Mouse (Mus musculus): ENCODE measurements around the gene Hist1h1a. TPM values are rescaled to one million over a fixed set of nuclear protein-coding genes. Genes with fewer than 3 reads are reported as not detected.

Hist1h1a gene
- not detected for polyA plus RNA-seq (2015; fragmentation: Illumina TruSeq; extraction: RNeasy Lipid Tissue Mini Kit (QIAGEN cat#74804); ENCODE audit: insufficient read depth, low replicate concordance)

DNA sequence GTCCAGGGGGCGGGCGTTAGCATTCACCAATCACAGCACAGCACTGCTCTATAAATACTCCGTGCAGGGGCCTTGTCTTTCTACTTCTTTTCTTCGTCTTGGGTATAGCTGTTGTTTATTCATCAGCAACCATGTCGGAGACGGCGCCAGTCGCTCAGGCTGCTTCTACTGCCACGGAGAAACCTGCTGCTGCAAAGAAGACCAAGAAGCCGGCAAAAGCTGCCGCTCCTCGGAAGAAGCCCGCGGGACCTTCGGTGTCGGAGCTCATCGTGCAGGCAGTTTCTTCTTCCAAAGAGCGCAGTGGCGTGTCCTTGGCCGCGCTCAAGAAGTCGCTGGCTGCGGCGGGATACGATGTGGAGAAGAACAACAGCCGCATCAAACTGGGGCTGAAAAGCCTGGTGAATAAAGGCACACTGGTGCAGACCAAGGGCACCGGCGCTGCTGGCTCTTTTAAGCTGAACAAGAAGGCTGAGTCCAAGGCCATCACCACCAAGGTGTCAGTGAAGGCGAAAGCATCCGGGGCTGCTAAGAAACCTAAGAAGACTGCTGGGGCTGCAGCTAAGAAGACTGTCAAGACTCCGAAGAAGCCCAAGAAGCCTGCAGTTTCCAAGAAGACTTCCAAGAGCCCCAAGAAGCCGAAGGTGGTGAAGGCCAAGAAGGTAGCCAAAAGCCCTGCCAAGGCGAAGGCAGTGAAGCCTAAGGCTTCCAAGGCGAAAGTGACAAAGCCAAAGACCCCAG, at the start of gene Hist1h1a:
Gene Hist1h1a, plus strand, starts transcription at position 81 of the 738 bp plus-strand sequence.

DNA sequence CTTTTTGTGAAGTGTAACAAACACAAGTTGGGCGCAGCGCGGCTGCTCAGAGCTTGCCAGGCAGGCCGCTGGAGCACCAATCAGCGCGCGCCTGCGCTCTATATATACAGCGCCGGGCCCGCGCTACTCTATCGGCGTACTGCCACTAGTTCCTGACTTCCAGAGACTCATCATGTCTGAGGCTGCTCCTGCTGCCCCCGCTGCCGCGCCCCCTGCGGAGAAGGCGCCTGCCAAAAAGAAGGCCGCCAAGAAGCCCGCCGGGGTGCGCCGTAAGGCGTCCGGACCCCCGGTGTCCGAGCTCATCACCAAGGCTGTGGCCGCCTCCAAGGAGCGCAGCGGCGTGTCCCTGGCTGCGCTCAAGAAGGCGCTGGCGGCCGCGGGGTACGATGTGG, 24.8 kb upstream of the Hist1h1a start, which contains the start of gene Hist1h1c:
Gene Hist1h1c, plus strand, starts transcription at position 132 of the 392 bp plus-strand sequence.

DNA sequence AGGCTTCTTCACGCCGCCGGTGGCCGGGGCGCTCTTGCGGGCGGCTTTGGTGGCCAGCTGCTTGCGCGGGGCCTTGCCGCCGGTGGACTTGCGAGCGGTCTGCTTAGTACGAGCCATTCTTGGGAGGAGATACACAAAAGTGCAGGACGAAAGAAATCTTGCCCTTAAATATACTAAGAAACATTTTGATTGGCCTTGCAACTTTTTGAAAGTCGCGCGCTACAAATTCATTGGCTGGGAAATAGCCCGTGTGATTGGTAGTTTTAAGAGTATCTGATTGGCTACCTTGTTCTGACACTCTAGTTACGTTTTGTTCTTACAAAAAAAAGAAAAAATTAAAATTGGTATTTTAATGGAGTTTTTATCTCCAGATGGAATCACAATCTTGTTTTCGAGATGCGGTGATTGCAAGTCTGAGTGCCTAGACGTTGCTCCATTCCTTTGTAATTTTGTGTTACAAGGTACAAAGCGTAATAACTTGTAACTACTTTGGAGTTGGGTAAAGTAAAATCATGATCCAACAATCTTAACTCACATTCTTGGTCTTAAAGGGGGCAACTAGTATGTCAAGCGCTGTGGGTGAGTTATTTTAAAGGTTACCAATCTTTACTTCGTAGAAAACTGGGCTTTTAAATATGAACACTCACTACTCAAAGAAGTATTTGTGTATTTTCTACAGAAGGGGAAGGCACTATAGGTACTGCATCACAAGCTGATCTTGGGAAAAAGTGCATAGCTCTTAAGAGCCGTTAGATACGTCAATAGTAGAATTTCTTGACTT, 17.9 kb upstream of the Hist1h1a start, which contains the start of gene Hist1h3c:
Gene Hist1h3c, minus strand, starts transcription at position 222 of the 781 bp plus-strand sequence.

GRCm38 (mm10) chr13:23746201-23747080, 17.0 kb upstream of the Hist1h1a start, which contains the start of gene Hist1h2bb:
Gene Hist1h2bb (plus strand): TSS chr13:23746734.

DNA sequence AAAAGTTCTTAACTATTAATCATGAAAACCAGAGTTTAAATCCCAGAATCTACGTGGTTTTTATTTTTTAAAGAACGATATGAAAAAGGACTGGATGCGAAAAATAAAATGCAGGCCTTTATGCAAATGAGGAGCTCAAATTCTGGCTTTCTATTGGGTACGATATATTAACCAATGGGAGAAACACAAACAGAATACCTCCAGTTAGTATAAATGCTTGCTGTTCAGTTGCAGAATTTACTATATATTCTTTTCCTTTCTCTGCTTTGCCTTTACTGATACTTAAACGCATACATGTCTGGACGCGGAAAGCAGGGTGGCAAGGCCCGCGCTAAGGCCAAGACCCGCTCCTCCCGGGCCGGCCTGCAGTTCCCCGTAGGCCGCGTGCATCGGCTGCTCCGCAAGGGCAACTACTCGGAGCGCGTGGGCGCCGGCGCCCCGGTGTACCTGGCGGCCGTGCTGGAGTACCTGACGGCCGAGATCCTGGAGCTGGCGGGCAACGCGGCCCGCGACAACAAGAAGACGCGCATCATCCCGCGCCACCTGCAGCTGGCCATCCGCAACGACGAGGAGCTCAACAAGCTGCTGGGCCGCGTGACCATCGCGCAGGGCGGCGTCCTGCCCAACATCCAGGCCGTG, 12.5 kb upstream of the Hist1h1a start, which contains the start of gene Hist1h2ab:
Gene Hist1h2ab, plus strand, starts transcription at position 288 of the 639 bp plus-strand sequence.

GRCm38 (mm10) chr13:23752067-23752741, 11.3 kb upstream of the Hist1h1a start, which contains the start of gene Hist1h3b:
Gene Hist1h3b (plus strand): TSS chr13:23752267.

DNA sequence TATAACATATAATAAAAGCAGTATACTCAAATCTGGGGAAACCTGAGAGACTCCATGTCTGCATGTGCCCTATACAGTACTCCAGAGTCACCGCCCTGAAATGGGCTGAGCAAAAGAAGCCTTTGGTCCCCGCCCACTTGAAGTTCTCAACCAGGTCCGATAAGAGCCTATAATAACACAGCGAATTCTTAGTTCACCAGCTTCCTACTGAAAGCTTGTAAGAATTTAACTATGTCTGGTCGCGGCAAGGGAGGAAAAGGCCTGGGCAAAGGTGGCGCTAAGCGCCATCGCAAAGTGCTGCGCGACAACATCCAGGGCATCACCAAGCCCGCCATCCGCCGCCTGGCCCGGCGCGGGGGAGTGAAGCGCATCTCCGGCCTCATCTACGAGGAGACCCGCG, 6.7 kb upstream of the Hist1h1a start, which contains the start of gene Hist1h4b:
Gene Hist1h4b, plus strand, starts transcription at position 224 of the 400 bp plus-strand sequence.

GRCm38 (mm10) chr13:23760972-23761864, 2.2 kb upstream of the Hist1h1a start, which contains the start of gene Hist1h4a:
Gene Hist1h4a (minus strand): TSS chr13:23761230.

GRCm38 (mm10) chr13:23761871-23762821, 1.3 kb upstream of the Hist1h1a start, which contains the start of gene Hist1h3a:
Gene Hist1h3a (minus strand): TSS chr13:23762386.

GRCm38 (mm10) chr13:23769613-23770012, 6.1 kb downstream of the Hist1h1a start, which contains the start of gene Trim38:
Gene Trim38 (plus strand): TSS chr13:23769913.

GRCm38 (mm10) chr13:23806422-23807052, 43.1 kb downstream of the Hist1h1a start, which contains the start of gene Slc17a2:
Gene Slc17a2 (plus strand): TSS chr13:23806993.

Other genes starting within 250 kb of the Hist1h1a start
- not detected for gene Hist1h4h, start 232.6 kb upstream of the Hist1h1a start, polyA plus RNA-seq (2015; fragmentation: Illumina TruSeq; extraction: RNeasy Lipid Tissue Mini Kit (QIAGEN cat#74804); ENCODE audit: insufficient read depth, low replicate concordance)
- not detected for gene Hist1h2af, start 229.8 kb upstream of the Hist1h1a start, polyA plus RNA-seq (2015; fragmentation: Illumina TruSeq; extraction: RNeasy Lipid Tissue Mini Kit (QIAGEN cat#74804); ENCODE audit: insufficient read depth, low replicate concordance)
- gene Hist1h3g, start 228.2 kb upstream of the Hist1h1a start, polyA plus RNA-seq (2015; fragmentation: Illumina TruSeq; extraction: RNeasy Lipid Tissue Mini Kit (QIAGEN cat#74804); ENCODE audit: insufficient read depth, low replicate concordance) = not detected
- 0.36 TPM for gene Hist1h2bh, start 220.3 kb upstream of the Hist1h1a start, polyA plus RNA-seq (2015; fragmentation: Illumina TruSeq; extraction: RNeasy Lipid Tissue Mini Kit (QIAGEN cat#74804); ENCODE audit: insufficient read depth, low replicate concordance)
- not detected for gene Hist1h3f, start 219.6 kb upstream of the Hist1h1a start, polyA plus RNA-seq (2015; fragmentation: Illumina TruSeq; extraction: RNeasy Lipid Tissue Mini Kit (QIAGEN cat#74804); ENCODE audit: insufficient read depth, low replicate concordance)
- not detected for gene Hist1h4f, start 212.0 kb upstream of the Hist1h1a start, polyA plus RNA-seq (2015; fragmentation: Illumina TruSeq; extraction: RNeasy Lipid Tissue Mini Kit (QIAGEN cat#74804); ENCODE audit: insufficient read depth, low replicate concordance)
- 0.11 TPM for gene Hist1h1d, start 210.4 kb upstream of the Hist1h1a start, polyA plus RNA-seq (2015; fragmentation: Illumina TruSeq; extraction: RNeasy Lipid Tissue Mini Kit (QIAGEN cat#74804); ENCODE audit: insufficient read depth, low replicate concordance)
- not detected for gene Hist1h3e, start 201.3 kb upstream of the Hist1h1a start, polyA plus RNA-seq (2015; fragmentation: Illumina TruSeq; extraction: RNeasy Lipid Tissue Mini Kit (QIAGEN cat#74804); ENCODE audit: insufficient read depth, low replicate concordance)
- 0.52 TPM for gene Hist1h2ae, start 192.4 kb upstream of the Hist1h1a start, polyA plus RNA-seq (2015; fragmentation: Illumina TruSeq; extraction: RNeasy Lipid Tissue Mini Kit (QIAGEN cat#74804); ENCODE audit: insufficient read depth, low replicate concordance)
- gene Hist1h2bg, start 192.3 kb upstream of the Hist1h1a start, polyA plus RNA-seq (2015; fragmentation: Illumina TruSeq; extraction: RNeasy Lipid Tissue Mini Kit (QIAGEN cat#74804); ENCODE audit: insufficient read depth, low replicate concordance) = 1.1 TPM
- gene Hist1h2bf, start 189.5 kb upstream of the Hist1h1a start, polyA plus RNA-seq (2015; fragmentation: Illumina TruSeq; extraction: RNeasy Lipid Tissue Mini Kit (QIAGEN cat#74804); ENCODE audit: insufficient read depth, low replicate concordance) = not detected
- gene Hist1h2ad, start 189.3 kb upstream of the Hist1h1a start, polyA plus RNA-seq (2015; fragmentation: Illumina TruSeq; extraction: RNeasy Lipid Tissue Mini Kit (QIAGEN cat#74804); ENCODE audit: insufficient read depth, low replicate concordance) = not detected
- gene Hist1h3d, start 187.9 kb upstream of the Hist1h1a start, polyA plus RNA-seq (2015; fragmentation: Illumina TruSeq; extraction: RNeasy Lipid Tissue Mini Kit (QIAGEN cat#74804); ENCODE audit: insufficient read depth, low replicate concordance) = 0.39 TPM
- not detected for gene Hist1h4d, start 182.1 kb upstream of the Hist1h1a start, polyA plus RNA-seq (2015; fragmentation: Illumina TruSeq; extraction: RNeasy Lipid Tissue Mini Kit (QIAGEN cat#74804); ENCODE audit: insufficient read depth, low replicate concordance)
- 3.3 TPM for gene Hist1h2be, start 142.5 kb upstream of the Hist1h1a start, polyA plus RNA-seq (2015; fragmentation: Illumina TruSeq; extraction: RNeasy Lipid Tissue Mini Kit (QIAGEN cat#74804); ENCODE audit: insufficient read depth, low replicate concordance)
- gene Hist1h1e, start 141.1 kb upstream of the Hist1h1a start, polyA plus RNA-seq (2015; fragmentation: Illumina TruSeq; extraction: RNeasy Lipid Tissue Mini Kit (QIAGEN cat#74804); ENCODE audit: insufficient read depth, low replicate concordance) = 0.40 TPM
- 0.75 TPM for gene Hist1h2ac, start 79.7 kb upstream of the Hist1h1a start, polyA plus RNA-seq (2015; fragmentation: Illumina TruSeq; extraction: RNeasy Lipid Tissue Mini Kit (QIAGEN cat#74804); ENCODE audit: insufficient read depth, low replicate concordance)
- gene Hist1h2bc, start 79.5 kb upstream of the Hist1h1a start, polyA plus RNA-seq (2015; fragmentation: Illumina TruSeq; extraction: RNeasy Lipid Tissue Mini Kit (QIAGEN cat#74804); ENCODE audit: insufficient read depth, low replicate concordance) = 19.4 TPM
- not detected for gene Hist1h1t, start 67.9 kb upstream of the Hist1h1a start, polyA plus RNA-seq (2015; fragmentation: Illumina TruSeq; extraction: RNeasy Lipid Tissue Mini Kit (QIAGEN cat#74804); ENCODE audit: insufficient read depth, low replicate concordance)
- not detected for gene Hist1h4c, start 65.2 kb upstream of the Hist1h1a start, polyA plus RNA-seq (2015; fragmentation: Illumina TruSeq; extraction: RNeasy Lipid Tissue Mini Kit (QIAGEN cat#74804); ENCODE audit: insufficient read depth, low replicate concordance)
- 28.5 TPM for gene Hfe, start 52.8 kb upstream of the Hist1h1a start, polyA plus RNA-seq (2015; fragmentation: Illumina TruSeq; extraction: RNeasy Lipid Tissue Mini Kit (QIAGEN cat#74804); ENCODE audit: insufficient read depth, low replicate concordance)
- 26.6 TPM for gene Hist1h1c, start 24.9 kb upstream of the Hist1h1a start, polyA plus RNA-seq (2015; fragmentation: Illumina TruSeq; extraction: RNeasy Lipid Tissue Mini Kit (QIAGEN cat#74804); ENCODE audit: insufficient read depth, low replicate concordance)
- not detected for gene Hist1h3c, start 18.1 kb upstream of the Hist1h1a start, polyA plus RNA-seq (2015; fragmentation: Illumina TruSeq; extraction: RNeasy Lipid Tissue Mini Kit (QIAGEN cat#74804); ENCODE audit: insufficient read depth, low replicate concordance)
- gene Hist1h2bb, start 16.9 kb upstream of the Hist1h1a start, polyA plus RNA-seq (2015; fragmentation: Illumina TruSeq; extraction: RNeasy Lipid Tissue Mini Kit (QIAGEN cat#74804); ENCODE audit: insufficient read depth, low replicate concordance) = not detected
- not detected for gene Hist1h2ab, start 12.5 kb upstream of the Hist1h1a start, polyA plus RNA-seq (2015; fragmentation: Illumina TruSeq; extraction: RNeasy Lipid Tissue Mini Kit (QIAGEN cat#74804); ENCODE audit: insufficient read depth, low replicate concordance)
- not detected for gene Hist1h3b, start 11.4 kb upstream of the Hist1h1a start, polyA plus RNA-seq (2015; fragmentation: Illumina TruSeq; extraction: RNeasy Lipid Tissue Mini Kit (QIAGEN cat#74804); ENCODE audit: insufficient read depth, low replicate concordance)
- not detected for gene Hist1h4b, start 6.7 kb upstream of the Hist1h1a start, polyA plus RNA-seq (2015; fragmentation: Illumina TruSeq; extraction: RNeasy Lipid Tissue Mini Kit (QIAGEN cat#74804); ENCODE audit: insufficient read depth, low replicate concordance)
- gene Hist1h4a, start 2.4 kb upstream of the Hist1h1a start, polyA plus RNA-seq (2015; fragmentation: Illumina TruSeq; extraction: RNeasy Lipid Tissue Mini Kit (QIAGEN cat#74804); ENCODE audit: insufficient read depth, low replicate concordance) = not detected
- not detected for gene Hist1h3a, start 1.3 kb upstream of the Hist1h1a start, polyA plus RNA-seq (2015; fragmentation: Illumina TruSeq; extraction: RNeasy Lipid Tissue Mini Kit (QIAGEN cat#74804); ENCODE audit: insufficient read depth, low replicate concordance)
- gene Trim38, start 6.2 kb downstream of the Hist1h1a start, polyA plus RNA-seq (2015; fragmentation: Illumina TruSeq; extraction: RNeasy Lipid Tissue Mini Kit (QIAGEN cat#74804); ENCODE audit: insufficient read depth, low replicate concordance) = not detected
- not detected for gene Slc17a2, start 43.3 kb downstream of the Hist1h1a start, polyA plus RNA-seq (2015; fragmentation: Illumina TruSeq; extraction: RNeasy Lipid Tissue Mini Kit (QIAGEN cat#74804); ENCODE audit: insufficient read depth, low replicate concordance)
- not detected for gene Slc17a3, start 75.8 kb downstream of the Hist1h1a start, polyA plus RNA-seq (2015; fragmentation: Illumina TruSeq; extraction: RNeasy Lipid Tissue Mini Kit (QIAGEN cat#74804); ENCODE audit: insufficient read depth, low replicate concordance)
- not detected for gene Slc17a1, start 104.1 kb downstream of the Hist1h1a start, polyA plus RNA-seq (2015; fragmentation: Illumina TruSeq; extraction: RNeasy Lipid Tissue Mini Kit (QIAGEN cat#74804); ENCODE audit: insufficient read depth, low replicate concordance)
- not detected for gene Slc17a4, start 151.3 kb downstream of the Hist1h1a start, polyA plus RNA-seq (2015; fragmentation: Illumina TruSeq; extraction: RNeasy Lipid Tissue Mini Kit (QIAGEN cat#74804); ENCODE audit: insufficient read depth, low replicate concordance)
- not detected for gene Hist1h2ba, start 170.5 kb downstream of the Hist1h1a start, polyA plus RNA-seq (2015; fragmentation: Illumina TruSeq; extraction: RNeasy Lipid Tissue Mini Kit (QIAGEN cat#74804); ENCODE audit: insufficient read depth, low replicate concordance)
- not detected for gene Hist1h2aa, start 170.8 kb downstream of the Hist1h1a start, polyA plus RNA-seq (2015; fragmentation: Illumina TruSeq; extraction: RNeasy Lipid Tissue Mini Kit (QIAGEN cat#74804); ENCODE audit: insufficient read depth, low replicate concordance)
- not detected for gene Scgn, start 227.5 kb downstream of the Hist1h1a start, polyA plus RNA-seq (2015; fragmentation: Illumina TruSeq; extraction: RNeasy Lipid Tissue Mini Kit (QIAGEN cat#74804); ENCODE audit: insufficient read depth, low replicate concordance)

Measured in spleen, adult 10 weeks (tissue).